Mouse (Mus musculus) intestine, embryonic 14.5 days (tissue): Measurements from ENCODE around the gene Pdxp. TPM values are rescaled to one million over a fixed set of nuclear protein-coding genes. Genes with fewer than 3 reads are reported as not detected.
"Not testable (repeated sequence)": the region's sequence is repeated elsewhere in the genome, so short reads cannot be mapped to it uniquely, and the experiment has no call there.

ENCODE experiments used
- ATAC-seq: fragments of 200-750 bp; cut with Nextera tagmentation; replicated peaks from 2 replicates; pipeline ENCODE4 v1.8.0; 2017; ENCODE audit warnings: low read depth, moderate number of reproducible peaks, moderate TSS enrichment, moderate library complexity; ENCODE audit not compliant: low FRiP score, low TSS enrichment
- DNase-seq: peaks from one replicate; pipeline ENCODE4 v3.0.0-alpha.2; 2018; ENCODE audit warnings: low spot score
- H3K27ac ChIP-seq: fragments of 300-500 bp; sonication (generic); 2 replicates; pipeline ENCODE4 v1.5.1; 2014; ENCODE audit warnings: low read depth, mild to moderate bottlenecking, control low read depth
- H3K27me3 ChIP-seq: fragments of 300-500 bp; sonication (generic); replicated peaks from 2 replicates; pipeline ENCODE4 v1.6.1; 2014; ENCODE audit warnings: low read length, control low read depth; ENCODE audit not compliant: control insufficient read depth, insufficient read depth
- H3K36me3 ChIP-seq: fragments of 300-500 bp; sonication (generic); 2 replicates; pipeline ENCODE4 v1.6.1; 2014; ENCODE audit warnings: low read length, control low read depth; ENCODE audit not compliant: control insufficient read depth, insufficient read depth
- H3K4me1 ChIP-seq: fragments of 300-500 bp; sonication (generic); replicated peaks from 2 replicates; pipeline ENCODE4 v1.6.1; 2014; ENCODE audit warnings: low read length, control low read depth, mixed read lengths; ENCODE audit not compliant: control insufficient read depth, insufficient read depth
- H3K4me2 ChIP-seq: fragments of 300-500 bp; sonication (generic); 2 replicates; pipeline ENCODE4 v1.6.1; 2014; ENCODE audit warnings: low read length
- H3K4me3 ChIP-seq: fragments of 300-500 bp; sonication (generic); 2 replicates; pipeline ENCODE4 v1.5.1; 2014; ENCODE audit warnings: low read depth, low read length, control low read depth, mixed read lengths
- H3K9ac ChIP-seq: fragments of 300-500 bp; sonication (generic); 2 replicates; pipeline ENCODE4 v1.6.1; 2014; ENCODE audit warnings: mild to moderate bottlenecking, low read length
- H3K9me3 ChIP-seq: fragments of 300-500 bp; sonication (generic); 2 replicates; pipeline ENCODE4 v1.6.1; 2016; ENCODE audit warnings: low read length, control low read depth; ENCODE audit not compliant: control insufficient read depth
- WGBS: fragments of 180-500 bp; shearing (Covaris S2); extraction: QIAGEN DNeasy Blood & Tissue Kit; methylation state at CpG from one replicate; pipeline ENCODE4 v1.1.7; 2014; 5-methylcytosine and 5-hydroxymethylcytosine counted together
- polyA plus RNA-seq: library from polyadenylated mRNA; unstranded; fragments of >200 nt; fragmentation: Nextera tagmentation; extraction: Ambion mirVana; gene quantifications from 2 replicates; pipeline ENCODE4 v1.2.1, GENCODE M21; 2014

Pdxp gene
- polyA plus RNA-seq, 1 experiment from 2014 or later = 16.3 TPM

DNA sequence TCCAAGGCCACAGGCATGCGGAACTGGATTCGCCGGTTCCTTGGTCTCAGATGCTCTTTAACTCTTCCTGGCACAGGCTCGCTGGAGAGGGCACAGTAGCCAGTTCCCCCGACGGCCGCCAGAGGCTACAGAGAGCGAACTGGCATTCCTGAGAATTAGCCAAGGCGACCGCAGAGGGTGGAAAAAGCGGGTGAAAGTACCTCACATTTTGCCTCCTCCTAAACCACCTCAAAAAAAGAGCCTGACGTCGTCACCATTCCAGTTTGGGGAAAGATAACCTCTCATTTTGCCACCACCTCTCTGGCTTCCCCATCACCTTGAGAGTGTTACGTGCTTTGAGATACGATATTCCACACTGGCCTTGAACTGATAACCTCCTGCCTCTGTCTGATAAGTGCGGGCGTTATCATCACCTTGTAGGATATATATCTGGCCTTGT, 37.4 kb upstream of the Pdxp start:
- DNase-seq (peak; percentile 88), ATAC-seq (peak; percentile 32)
- H3K27me3 ChIP-seq = no peaks in the 10 kb centered on the region
- H3K4me3 ChIP-seq = peak overlapping the region; percentile 71
- H3K9me3 ChIP-seq = no peaks in the 10 kb centered on the region
- peak overlapping the region; percentile 84 for H3K9ac ChIP-seq
- H3K4me1 ChIP-seq = peaks cover 32% of the 10 kb centered on the region
- H3K4me2 ChIP-seq = peak overlapping the region; percentile 79
- 3% methylated on average over 17 of the region's 17 CpGs for WGBS
- peaks cover 9% of the 10 kb centered on the region for H3K36me3 ChIP-seq
- peak overlapping the region; percentile 99 for H3K27ac ChIP-seq

DNA sequence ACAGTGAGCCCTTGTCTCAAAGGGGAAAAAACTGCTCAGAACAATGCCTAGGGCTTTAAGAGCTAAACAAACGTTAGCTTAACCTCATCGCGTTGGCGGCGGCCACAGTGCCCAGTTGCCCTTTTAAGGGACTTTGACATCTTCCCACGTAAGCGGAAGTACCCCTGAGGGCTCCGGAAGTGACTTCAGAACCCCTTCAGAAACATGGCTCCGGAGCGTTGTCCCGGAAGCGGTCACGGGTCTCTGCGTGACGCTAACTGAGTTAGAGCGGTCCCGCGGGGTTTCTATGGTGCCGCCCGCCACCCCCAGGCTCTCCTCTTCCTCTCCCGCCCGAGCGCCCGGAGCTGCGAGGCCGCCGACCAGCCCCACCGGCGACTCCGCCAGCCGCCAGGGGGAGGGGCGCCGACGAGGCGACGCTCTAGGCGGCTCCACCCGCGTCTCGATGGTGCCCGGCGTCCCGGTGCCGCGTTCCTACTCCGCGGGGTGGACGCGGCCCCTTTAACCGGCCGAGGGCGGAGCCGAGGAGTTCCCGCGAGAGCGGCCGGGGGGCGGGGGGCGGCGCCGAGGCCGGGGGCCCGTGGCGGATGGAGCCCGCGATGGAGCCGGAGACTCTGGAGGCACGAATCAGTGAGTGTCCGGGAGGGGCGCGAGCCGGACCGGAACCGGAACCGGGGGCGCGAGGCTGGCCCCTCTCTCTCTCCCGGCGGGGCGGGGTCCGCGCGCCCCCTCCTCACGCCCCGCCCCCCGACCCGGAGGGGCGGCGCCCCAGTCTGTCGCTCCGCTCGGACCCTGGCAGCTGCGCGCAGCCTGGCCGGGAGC, 36.5 kb upstream of the Pdxp start, which contains the start of gene Gga1:
Gga1 (plus strand) TSS at position 200 of the 819 bp plus-strand sequence.
- ATAC-seq = peak; percentile 90
- 1% methylated on average over 81 of the region's 95 CpGs for WGBS
- peak within 1 kb of the TSS; percentile 71 for H3K4me3 ChIP-seq

DNA sequence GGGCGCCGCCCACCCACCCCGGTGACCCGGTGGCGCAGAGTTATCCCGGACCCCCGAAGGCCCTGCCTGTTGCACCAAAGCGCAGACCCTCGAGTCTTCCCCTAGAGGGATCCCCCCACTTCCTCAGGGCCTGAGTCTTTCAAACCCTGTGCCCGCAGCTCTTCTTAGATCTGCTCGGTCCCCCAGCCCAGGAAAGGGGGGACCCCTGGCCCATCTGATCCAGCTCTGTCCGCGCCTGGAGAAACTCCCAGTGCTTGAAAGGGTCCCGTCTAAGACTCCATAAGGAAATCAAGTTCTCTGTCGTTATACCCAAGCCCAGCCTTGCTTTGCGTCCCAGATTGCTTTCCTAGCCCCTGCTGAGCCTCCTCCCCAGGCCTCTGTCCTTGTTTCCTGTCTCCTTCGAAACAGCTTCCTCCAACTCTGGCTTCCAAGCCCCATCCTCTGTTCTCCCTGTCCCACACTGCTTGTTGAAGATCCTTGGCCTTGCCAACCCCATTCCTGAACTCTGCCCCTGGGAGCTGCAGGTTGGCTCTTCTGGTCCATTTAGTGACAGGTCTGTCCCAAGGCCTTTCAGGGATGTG, 35.8 kb upstream of the Pdxp start:
- no peaks in the 10 kb centered on the region for H3K27me3 ChIP-seq
- WGBS = 1% methylated on average over 17 of the region's 17 CpGs
- H3K4me3 ChIP-seq = peak overlapping the region; percentile 71
- H3K4me2 ChIP-seq = peak overlapping the region; percentile 79
- H3K27ac ChIP-seq = peak overlapping the region; percentile 99
- H3K9me3 ChIP-seq = no peaks in the 10 kb centered on the region
- H3K9ac ChIP-seq = peak overlapping the region; percentile 84
- DNase-seq (no peak), ATAC-seq (peak; percentile 42; the same call in 1 of the 2 replicates)
- H3K4me1 ChIP-seq = peaks cover 26% of the 10 kb centered on the region
- peaks cover 26% of the 10 kb centered on the region for H3K36me3 ChIP-seq

More for the DNA sequence above, 36.5 kb upstream of the Pdxp start, which contains the start of gene Gga1:
- H3K4me2 ChIP-seq = peak within 1 kb of the TSS; percentile 79
- H3K4me1 ChIP-seq = peaks cover 28% of the 10 kb centered on the region
- H3K36me3 ChIP-seq = peaks cover 19% of the 10 kb centered on the region
- peak; percentile 97 for DNase-seq
- no peaks in the 10 kb centered on the region for H3K9me3 ChIP-seq
- peak within 1 kb of the TSS; percentile 84 for H3K9ac ChIP-seq
- no peaks in the 10 kb centered on the region for H3K27me3 ChIP-seq
- peak within 1 kb of the TSS; percentile 99 for H3K27ac ChIP-seq

DNA sequence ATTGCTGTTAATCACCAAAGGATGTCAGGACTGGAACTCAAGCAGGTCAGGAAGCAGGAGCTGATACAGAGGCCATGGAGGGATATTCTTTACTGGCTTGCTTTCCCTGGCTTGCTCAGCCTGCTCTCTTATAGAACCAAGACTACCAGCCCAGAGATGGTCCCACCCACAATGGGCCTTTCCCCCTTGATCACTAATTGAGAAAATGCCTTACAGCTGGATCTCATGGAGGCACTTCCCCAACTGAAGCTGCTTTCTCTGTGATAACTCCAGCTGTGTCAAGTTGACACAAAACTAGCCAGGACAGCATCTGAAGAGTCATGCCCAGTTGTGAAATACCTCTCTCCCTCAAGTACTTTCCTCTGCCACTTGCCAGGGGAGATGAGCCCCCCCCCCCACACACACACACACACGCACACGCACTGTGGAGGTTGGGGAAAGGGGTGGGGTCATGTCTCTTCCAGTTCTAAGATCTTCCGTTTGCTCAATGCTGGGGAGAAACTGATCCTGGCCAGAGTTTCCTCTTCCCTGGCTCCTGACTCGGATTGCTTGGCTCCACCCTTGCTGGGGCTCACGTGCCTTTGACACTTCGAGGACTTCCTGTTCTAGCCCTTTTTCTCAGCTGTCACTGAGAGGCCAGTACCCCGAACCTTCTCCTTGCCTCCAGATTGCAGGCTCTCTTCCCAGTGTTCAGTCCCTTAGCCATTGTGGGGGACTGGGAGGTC, 34.8 kb upstream of the Pdxp start:
- H3K9me3 ChIP-seq, H3K27ac ChIP-seq, H3K4me3 ChIP-seq, H3K27me3 ChIP-seq, ATAC-seq, DNase-seq, H3K9ac ChIP-seq: not testable (repeated sequence)
- WGBS = 32% methylated on average over 7 of the region's 7 CpGs
- Histone ChIP-seq H3K36me3 (peaks cover 36% of the 10 kb centered on the region), H3K4me1 (peaks cover 26% of the 10 kb centered on the region), H3K4me2 (peak overlapping the region; percentile 79; the same call in 1 of the 2 replicates)

DNA sequence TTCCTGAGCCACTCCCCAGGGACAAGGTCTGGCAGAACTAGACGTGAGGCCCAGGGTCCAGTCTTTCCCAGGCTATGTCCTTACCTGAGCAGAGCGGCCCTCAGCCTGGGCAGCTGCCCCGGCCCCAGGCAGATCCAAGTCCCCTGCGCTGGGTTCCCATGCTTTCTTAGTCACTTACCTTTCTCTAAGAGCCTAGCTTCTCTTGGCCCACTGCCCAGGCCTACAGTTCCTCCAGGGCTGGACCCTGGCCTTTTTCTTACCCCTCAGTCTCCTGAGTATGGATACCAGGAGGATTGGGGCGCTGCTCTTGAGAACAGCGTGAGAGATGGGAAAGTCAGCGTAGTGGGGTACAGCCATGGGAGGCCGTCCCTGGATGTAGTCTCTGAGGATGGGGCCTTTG, 33.3 kb upstream of the Pdxp start:
- Histone ChIP-seq H3K4me2 (no peak overlapping the region), H3K9me3 (no peaks in the 10 kb centered on the region), H3K36me3 (peaks cover 49% of the 10 kb centered on the region), H3K4me3 (no peak overlapping the region), H3K4me1 (peaks cover 21% of the 10 kb centered on the region), H3K27me3 (no peaks in the 10 kb centered on the region), H3K9ac (no peak overlapping the region), H3K27ac (no peak overlapping the region; the same call in 1 of the 2 replicates)
- DNase-seq (no peak), ATAC-seq (no peak)
- WGBS = 97% methylated on average over 8 of the region's 8 CpGs

DNA sequence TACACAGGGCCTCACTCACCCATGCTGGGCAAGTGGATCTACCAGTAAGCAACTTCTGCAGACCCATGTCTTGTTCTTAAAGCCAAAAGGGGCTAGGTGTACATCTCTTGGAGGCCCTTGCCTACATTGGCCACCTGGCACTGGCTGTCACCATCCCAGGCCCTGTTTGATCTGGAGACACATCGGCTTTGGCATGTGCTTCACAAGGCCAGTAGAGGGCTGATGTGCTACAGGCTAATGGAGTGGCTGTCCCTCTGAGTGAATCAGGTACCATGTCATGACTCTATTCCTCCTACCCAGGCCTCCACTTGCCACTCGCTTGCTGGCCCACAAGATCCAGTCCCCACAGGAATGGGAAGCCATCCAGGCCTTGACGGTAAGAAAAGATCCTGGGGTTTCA, 31.9 kb upstream of the Pdxp start:
- ATAC-seq (no peak), DNase-seq (no peak)
- Histone ChIP-seq H3K4me3 (no peak overlapping the region), H3K27me3 (no peaks in the 10 kb centered on the region), H3K9me3 (no peaks in the 10 kb centered on the region), H3K9ac (no peak overlapping the region), H3K27ac (no peak overlapping the region), H3K4me1 (peaks cover 17% of the 10 kb centered on the region), H3K36me3 (peaks cover 63% of the 10 kb centered on the region), H3K4me2 (no peak overlapping the region)
- WGBS = 82% methylated on average over 3 of the region's 3 CpGs

DNA sequence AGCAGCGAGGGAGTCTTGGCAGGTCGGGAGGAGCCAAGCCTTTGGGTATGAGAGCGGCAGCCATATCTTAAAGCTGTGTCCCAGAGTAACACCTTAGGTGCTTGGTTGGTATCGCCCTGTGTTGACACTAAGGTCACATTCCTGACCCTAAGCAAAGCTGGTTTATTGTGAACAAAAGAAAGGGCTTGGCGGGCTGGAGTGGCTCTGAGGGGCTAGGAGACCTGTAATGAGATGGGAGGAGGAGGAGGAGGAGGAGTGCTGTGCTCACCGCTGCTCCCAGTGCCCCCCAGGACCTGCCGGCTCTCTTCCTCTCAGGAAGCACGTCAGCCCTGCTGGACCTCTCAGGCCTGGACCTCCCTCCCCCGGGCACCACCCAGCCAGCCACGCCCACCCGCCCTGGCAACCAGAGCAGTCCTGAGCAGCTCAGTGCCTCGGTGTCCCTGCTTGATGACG, 24.3 kb upstream of the Pdxp start:
- peaks cover 89% of the 10 kb centered on the region for H3K36me3 ChIP-seq
- peak; percentile 61 for DNase-seq
- no peaks in the 10 kb centered on the region for H3K27me3 ChIP-seq
- H3K27ac ChIP-seq = no peak overlapping the region
- H3K9me3 ChIP-seq = no peaks in the 10 kb centered on the region
- no peak overlapping the region for H3K4me3 ChIP-seq
- WGBS = 24% methylated on average over 13 of the region's 13 CpGs
- H3K4me2 ChIP-seq = no peak overlapping the region
- no peak for ATAC-seq
- no peak overlapping the region for H3K9ac ChIP-seq
- peaks cover 17% of the 10 kb centered on the region for H3K4me1 ChIP-seq

DNA sequence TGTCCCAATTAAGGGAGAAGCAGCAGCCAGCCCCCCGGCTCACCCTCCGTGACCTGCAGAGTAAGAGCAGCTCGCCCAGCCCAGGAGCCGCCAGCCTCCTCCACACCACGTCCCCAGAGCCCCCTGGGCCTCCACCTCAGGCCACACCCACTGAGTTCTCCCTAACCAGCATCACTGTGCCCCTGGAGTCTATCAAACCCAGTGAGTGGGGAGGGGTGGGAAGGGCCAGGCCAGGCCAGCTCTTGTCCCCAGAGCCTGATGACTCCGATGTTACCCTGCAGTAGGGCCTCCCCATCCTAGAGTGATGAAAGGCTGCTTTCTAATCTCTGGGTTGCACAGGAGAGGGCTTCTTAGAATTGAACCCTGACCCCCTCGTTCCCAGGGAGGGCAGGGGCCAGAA, 21.3 kb upstream of the Pdxp start:
- Histone ChIP-seq H3K36me3 (peaks cover 66% of the 10 kb centered on the region), H3K4me2 (no peak overlapping the region), H3K9me3 (no peaks in the 10 kb centered on the region), H3K9ac (no peak overlapping the region), H3K4me1 (peaks cover 22% of the 10 kb centered on the region), H3K27ac (no peak overlapping the region), H3K4me3 (no peak overlapping the region), H3K27me3 (no peaks in the 10 kb centered on the region)
- ATAC-seq = no peak
- 24% methylated on average over 7 of the region's 7 CpGs for WGBS
- no peak for DNase-seq
